Mouse (Mus musculus) liver, adult 2 months (tissue): ENCODE results near the gene Cd101. TPM values are rescaled to one million over a fixed set of nuclear protein-coding genes. Genes with fewer than 3 reads are reported as not detected.

Experiments
- DNase-seq: peaks from one replicate; pipeline ENCODE4 v3.0.0-alpha.2; 2011; ENCODE audit warnings: low read depth, low spot score; ENCODE audit errors: extremely low read depth
- H3K27ac ChIP-seq: fragments of 200-500 bp; replicated peaks from 2 replicates; pipeline ENCODE4 v1.5.1; 2012; ENCODE audit warnings: low read depth, mild to moderate bottlenecking, control low read depth, inconsistent platforms, low read length; ENCODE audit not compliant: insufficient read depth
- H3K27me3 ChIP-seq: fragments of 200-500 bp; 2 replicates; pipeline ENCODE4 v1.6.1; 2012; ENCODE audit warnings: mild to moderate bottlenecking, moderate library complexity, low read length, inconsistent platforms; ENCODE audit not compliant: control insufficient read depth, insufficient read depth
- H3K36me3 ChIP-seq: fragments of 200-500 bp; 2 replicates; pipeline ENCODE4 v1.6.1; 2012; ENCODE audit warnings: low read length, inconsistent platforms; ENCODE audit not compliant: control insufficient read depth, insufficient read depth
- H3K4me1 ChIP-seq: fragments of 200-500 bp; 2 replicates; pipeline ENCODE4 v1.6.1; 2011; ENCODE audit warnings: low read length; ENCODE audit not compliant: control insufficient read depth, insufficient read depth
- H3K4me3 ChIP-seq: fragments of 200-500 bp; 2 replicates; pipeline ENCODE4 v1.5.1; 2011; ENCODE audit warnings: low read depth, mild to moderate bottlenecking, control low read depth, low read length, moderate library complexity; ENCODE audit not compliant: insufficient read depth
- H3K79me2 ChIP-seq: fragments of 200-500 bp; 2 replicates; pipeline ENCODE4 v1.6.1; 2012; ENCODE audit warnings: inconsistent platforms, mild to moderate bottlenecking, low read length, moderate library complexity; ENCODE audit not compliant: control insufficient read depth, insufficient read depth
- H3K9ac ChIP-seq: fragments of 200-500 bp; 2 replicates; pipeline ENCODE4 v1.6.1; 2012; ENCODE audit warnings: low read depth, mild to moderate bottlenecking, control low read depth, inconsistent platforms, low read length
- CTCF ChIP-seq: fragments of 200-500 bp; IDR thresholded peaks from 2 replicates; pipeline ENCODE4 v1.5.1; 2011; ENCODE audit warnings: low read depth, low read length, control low read depth
- POLR2A ChIP-seq: fragments of 200-500 bp; IDR thresholded peaks from 2 replicates; pipeline ENCODE4 v1.6.1; 2011; ENCODE audit warnings: low read length, control low read depth; ENCODE audit not compliant: insufficient read depth; ENCODE audit errors: extremely low read depth
- WGBS: fragments of 180-500 bp; shearing (Covaris S2); methylation state at CpG from one replicate; pipeline ENCODE4 v1.1.7; 2018; 5-methylcytosine and 5-hydroxymethylcytosine counted together
- polyA plus RNA-seq: library from polyadenylated mRNA; depleted of rRNA; stranded (reverse); fragments of >200 nt; gene quantifications from 2 replicates; pipeline ENCODE4 v1.2.3, GENCODE M21; 2012
- total RNA-seq: library from RNA; depleted of rRNA; stranded (reverse); fragments of >200 nt; gene quantifications from 2 replicates; pipeline ENCODE4 v1.2.3, GENCODE M21; 2014

The Cd101 gene
- total and polyA plus RNA-seq, 2 experiments = 0.07 TPM; not detected in 1

DNA sequence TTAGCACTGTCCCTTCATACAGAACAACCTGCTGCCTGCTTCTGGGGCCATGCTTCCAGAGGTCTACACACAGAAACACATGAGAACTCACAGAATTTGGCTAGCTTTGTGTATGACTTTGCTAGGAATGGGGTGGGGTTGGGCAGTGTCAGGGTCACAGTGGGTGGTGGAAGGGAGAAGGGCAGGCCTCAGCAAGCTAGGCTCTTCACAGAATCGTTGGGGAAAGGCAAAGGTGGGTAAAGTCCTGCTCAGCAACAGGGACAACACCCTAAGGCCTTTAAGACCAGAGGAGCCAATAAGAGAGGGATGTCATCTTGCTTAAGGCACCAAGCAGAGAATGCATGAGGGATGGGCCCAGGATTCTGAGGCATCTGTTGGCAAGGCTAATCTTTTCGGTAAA, 19.4 kb upstream of the Cd101 start:
- no peaks in the 10 kb centered on the region for H3K27me3 ChIP-seq
- H3K4me3 ChIP-seq = no peak overlapping the region
- H3K27ac ChIP-seq = no peak overlapping the region
- DNase-seq = no peak
- no peaks in the 10 kb centered on the region for H3K79me2 ChIP-seq
- WGBS = 65% methylated on average over 2 of the region's 2 CpGs
- TF ChIP-seq CTCF (no peak), POLR2A (no peak)
- H3K9ac ChIP-seq = no peak overlapping the region
- H3K4me1 ChIP-seq = no peaks in the 10 kb centered on the region
- H3K36me3 ChIP-seq = no peaks in the 10 kb centered on the region

DNA sequence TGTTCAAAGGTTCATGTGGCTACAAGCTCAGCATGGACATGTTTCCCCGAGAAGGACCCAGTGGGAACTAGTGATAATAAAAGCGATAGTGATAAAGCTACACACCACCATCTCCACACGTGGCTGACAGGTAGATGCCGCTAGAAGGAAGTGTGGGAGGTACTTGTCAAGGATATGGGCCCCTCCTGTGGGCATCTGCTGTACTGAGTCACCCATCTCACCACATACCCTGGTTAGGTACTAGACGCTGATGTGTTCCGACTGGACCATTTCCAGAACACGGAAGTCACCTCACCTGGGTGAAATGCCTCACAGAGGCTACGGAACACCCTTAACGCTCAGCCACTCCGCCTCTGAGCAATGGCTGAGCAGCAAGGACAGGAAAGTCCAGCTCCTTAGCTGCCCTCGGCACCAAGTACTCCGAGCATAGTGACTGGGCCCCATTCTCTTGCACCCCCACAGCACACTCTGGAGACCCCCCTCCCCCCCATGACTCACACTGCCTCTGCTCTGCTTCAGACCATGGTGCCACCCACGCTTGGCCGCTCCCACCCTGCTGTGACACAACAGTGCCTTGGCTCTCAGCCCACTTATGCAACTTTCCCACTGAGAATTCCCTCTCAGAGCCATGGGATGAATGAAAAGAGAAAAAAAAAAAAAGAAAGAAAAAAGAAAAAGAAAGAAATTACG, 18.4 kb upstream of the Cd101 start:
- no peaks in the 10 kb centered on the region for H3K36me3 ChIP-seq
- no peak for DNase-seq
- H3K27ac ChIP-seq = no peak overlapping the region

DNA sequence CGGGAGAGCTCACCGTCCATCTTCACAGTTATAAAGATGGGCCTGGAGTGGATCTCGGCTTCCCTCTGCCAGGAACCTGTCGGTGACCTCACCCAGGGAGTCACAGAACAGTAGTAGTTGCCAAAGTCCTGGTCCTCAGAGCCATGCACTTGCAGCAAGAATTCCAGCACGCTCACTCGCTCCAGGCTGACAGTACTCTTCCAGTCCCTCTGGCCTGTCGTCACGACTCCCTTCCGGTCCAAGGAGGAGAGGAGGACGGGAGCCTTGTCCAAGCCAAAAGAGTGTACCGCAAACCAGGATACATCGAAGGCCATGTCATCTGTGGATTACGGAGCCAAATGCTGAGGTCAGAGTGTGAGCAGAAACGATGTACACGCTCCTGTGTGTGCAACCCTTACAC, 16.1 kb upstream of the Cd101 start:
- H3K79me2 ChIP-seq = no peaks in the 10 kb centered on the region
- no peak overlapping the region for H3K27ac ChIP-seq
- no peak for DNase-seq
- no peak overlapping the region for H3K4me3 ChIP-seq
- H3K36me3 ChIP-seq = no peaks in the 10 kb centered on the region
- TF ChIP-seq CTCF (no peak), POLR2A (no peak)
- H3K9ac ChIP-seq = no peak overlapping the region
- no peaks in the 10 kb centered on the region for H3K4me1 ChIP-seq
- H3K27me3 ChIP-seq = no peaks in the 10 kb centered on the region
- 89% methylated on average over 15 of the region's 15 CpGs for WGBS

More for the DNA sequence above, 18.4 kb upstream of the Cd101 start:
- no peak for TF ChIP-seq CTCF
- TF ChIP-seq POLR2A = no peak
- WGBS = 75% methylated on average over 15 of the region's 15 CpGs
- H3K4me1 ChIP-seq = no peaks in the 10 kb centered on the region
- H3K27me3 ChIP-seq = no peaks in the 10 kb centered on the region
- no peaks in the 10 kb centered on the region for H3K79me2 ChIP-seq
- no peak overlapping the region for H3K9ac ChIP-seq
- no peak overlapping the region for H3K4me3 ChIP-seq

DNA sequence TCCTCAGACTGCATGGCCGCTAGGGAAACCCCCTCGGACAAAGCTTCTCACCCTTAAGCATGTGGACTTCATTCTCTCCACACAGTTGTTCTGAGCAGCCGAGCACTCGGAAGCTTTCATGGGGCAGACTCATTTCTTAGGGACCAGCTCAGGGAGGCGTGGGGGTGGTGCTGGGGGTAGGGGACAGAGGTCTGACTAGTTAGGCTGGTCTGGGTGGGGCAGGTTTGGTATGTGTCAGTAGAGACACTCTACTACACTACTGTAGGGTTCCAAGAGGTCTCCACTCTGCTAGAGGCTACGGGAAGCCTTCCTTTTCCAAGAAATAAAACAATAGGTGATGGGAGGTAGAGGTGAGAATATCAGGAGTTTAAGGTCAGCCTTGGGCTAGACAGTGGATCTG, 15.3 kb upstream of the Cd101 start:
- Histone ChIP-seq H3K4me3 (no peak overlapping the region), H3K79me2 (no peaks in the 10 kb centered on the region), H3K9ac (no peak overlapping the region), H3K27me3 (no peaks in the 10 kb centered on the region), H3K27ac (no peak overlapping the region), H3K36me3 (no peaks in the 10 kb centered on the region), H3K4me1 (no peaks in the 10 kb centered on the region)
- TF ChIP-seq CTCF (no peak), POLR2A (no peak)
- 90% methylated on average over 6 of the region's 6 CpGs for WGBS
- no peak for DNase-seq

DNA sequence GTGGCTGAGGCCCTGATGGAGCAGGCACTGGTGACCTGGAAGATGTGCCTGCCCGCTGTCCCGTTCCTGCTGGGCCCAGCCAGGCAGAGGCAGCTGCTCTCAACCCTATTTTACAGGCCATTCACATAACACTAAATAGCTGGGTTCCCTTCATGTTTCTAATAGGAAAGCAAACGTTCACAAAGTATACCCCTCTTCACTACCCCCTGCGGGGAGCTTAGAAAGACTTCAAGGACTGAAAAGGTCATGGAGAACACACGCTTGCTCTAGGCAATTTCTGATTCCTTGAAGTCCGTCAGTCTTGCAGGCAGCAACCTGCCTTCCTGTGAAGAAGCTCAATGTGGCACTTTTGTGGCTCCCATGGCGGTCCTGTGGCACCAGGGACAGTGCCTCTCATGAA, 12.6 kb upstream of the Cd101 start:
- Histone ChIP-seq H3K9ac (no peak overlapping the region), H3K27ac (no peak overlapping the region), H3K36me3 (no peaks in the 10 kb centered on the region), H3K4me3 (no peak overlapping the region), H3K4me1 (no peaks in the 10 kb centered on the region), H3K79me2 (no peaks in the 10 kb centered on the region), H3K27me3 (no peaks in the 10 kb centered on the region)
- 91% methylated on average over 7 of the region's 7 CpGs for WGBS
- DNase-seq = no peak
- TF ChIP-seq POLR2A (no peak), CTCF (no peak)

DNA sequence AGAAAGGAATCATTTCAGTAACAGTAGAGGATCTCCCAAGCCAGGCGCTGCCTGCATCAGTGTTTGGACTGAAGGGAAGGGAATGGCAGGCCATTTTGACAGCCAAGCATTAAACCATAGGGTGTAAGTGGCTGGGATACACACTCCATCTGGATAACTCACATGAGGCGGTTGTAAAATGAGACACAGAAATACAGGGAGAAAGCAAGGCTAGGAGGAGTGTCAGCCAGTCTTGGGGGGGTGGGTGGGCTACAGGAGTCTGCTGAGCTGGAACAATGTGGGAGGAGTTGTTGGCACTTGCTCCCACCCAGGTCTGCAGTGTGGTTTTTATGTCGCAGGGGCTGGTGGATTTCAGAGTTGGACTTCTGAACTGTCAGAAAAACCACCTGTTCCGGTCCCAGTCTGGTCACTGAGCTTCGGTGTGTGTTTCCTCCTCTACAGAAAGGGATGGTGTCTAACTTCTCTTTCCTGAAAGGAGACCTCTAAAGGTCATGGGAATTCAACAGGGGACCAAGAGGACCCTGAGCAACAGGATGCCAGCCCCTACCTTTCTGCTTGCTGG, 8.7 kb upstream of the Cd101 start:
- no peak for DNase-seq
- TF ChIP-seq CTCF (no peak), POLR2A (no peak)
- no peaks in the 10 kb centered on the region for H3K4me1 ChIP-seq

More for the DNA sequence above, 8.7 kb upstream of the Cd101 start:
- WGBS = 86% methylated on average over 5 of the region's 5 CpGs
- H3K27me3 ChIP-seq = no peaks in the 10 kb centered on the region
- H3K4me3 ChIP-seq = no peak overlapping the region
- H3K9ac ChIP-seq = no peak overlapping the region
- no peaks in the 10 kb centered on the region for H3K36me3 ChIP-seq
- H3K79me2 ChIP-seq = no peaks in the 10 kb centered on the region
- H3K27ac ChIP-seq = no peak overlapping the region
